Mouse (Mus musculus) brain, embryonic 14.5 days (tissue): ENCODE data around the gene Ccnd1. TPM values are rescaled to one million over a fixed set of nuclear protein-coding genes. Genes with fewer than 3 reads are reported as not detected.

Experiments
- DNase-seq: peaks from one replicate; pipeline ENCODE4 v3.0.0-alpha.2; 2011; ENCODE audit warnings: low read depth
- CTCF ChIP-seq: fragments of 200-500 bp; IDR thresholded peaks from 2 replicates; pipeline ENCODE4 v1.5.1; 2012; ENCODE audit warnings: inconsistent platforms, mild to moderate bottlenecking, moderate library complexity, borderline replicate concordance; ENCODE audit not compliant: insufficient read depth, insufficient read length; ENCODE audit errors: extremely low read depth
- POLR2A ChIP-seq: fragments of 200-500 bp; IDR thresholded peaks from 2 replicates; pipeline ENCODE4 v1.6.1; 2012; ENCODE audit warnings: mild to moderate bottlenecking, inconsistent platforms, borderline replicate concordance; ENCODE audit not compliant: poor library complexity, insufficient read depth, insufficient read length, severe bottlenecking; ENCODE audit errors: extremely low read depth
- polyA plus RNA-seq: library from polyadenylated mRNA; depleted of rRNA; stranded (reverse); fragments of >200 nt; gene quantifications from 2 replicates; pipeline ENCODE4 v1.2.3, GENCODE M21; 2012

Ccnd1 gene
- polyA plus RNA-seq, 1 experiment: 55.4 TPM

- TF ChIP-seq CTCF: no peak
- no peak for TF ChIP-seq POLR2A
- no peak for DNase-seq
Measured at GRCm38 (mm10) chr7:144965893-144966292, 26.2 kb upstream of the Ccnd1 start.

DNA sequence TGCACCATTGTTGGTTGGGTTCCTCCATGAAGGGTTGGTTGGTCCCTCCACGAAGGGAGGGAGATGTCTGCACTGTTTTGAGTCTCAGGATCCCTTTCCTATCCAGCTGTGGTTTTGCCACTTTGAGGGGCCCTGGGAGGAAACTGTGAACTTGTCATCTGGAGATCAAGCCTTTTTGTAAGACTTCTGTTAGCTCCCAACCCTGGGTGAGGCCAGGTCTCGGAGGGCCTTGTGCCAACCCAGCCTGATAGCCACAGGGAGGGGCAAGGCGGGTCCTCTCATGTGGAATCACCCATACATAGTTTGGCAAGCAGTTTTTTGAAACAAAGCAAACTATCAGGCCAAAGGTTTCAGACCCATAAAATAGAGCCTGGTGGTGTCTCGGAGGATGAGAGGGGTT, 24.6 kb upstream of the Ccnd1 start:
- no peak for DNase-seq
- no peak for TF ChIP-seq CTCF

GRCm38 (mm10) chr7:144963911-144964310, 24.2 kb upstream of the Ccnd1 start:
- TF ChIP-seq CTCF (no peak), POLR2A (no peak)
- no peak for DNase-seq

- DNase-seq: no peak
- TF ChIP-seq POLR2A (no peak), CTCF (no peak)
Measured at GRCm38 (mm10) chr7:144958509-144959395, 19.0 kb upstream of the Ccnd1 start.

GRCm38 (mm10) chr7:144943254-144943653, 3.5 kb upstream of the Ccnd1 start:
- DNase-seq: peak; percentile 88
- TF ChIP-seq CTCF: no peak
- 0 out of 2 replicates have a peak, but pooled peaks have one; percentile 12 for TF ChIP-seq POLR2A

- peak; percentile 27 for DNase-seq
- TF ChIP-seq CTCF: no peak
Measured at GRCm38 (mm10) chr7:144942744-144943135, 3.0 kb upstream of the Ccnd1 start.

DNA sequence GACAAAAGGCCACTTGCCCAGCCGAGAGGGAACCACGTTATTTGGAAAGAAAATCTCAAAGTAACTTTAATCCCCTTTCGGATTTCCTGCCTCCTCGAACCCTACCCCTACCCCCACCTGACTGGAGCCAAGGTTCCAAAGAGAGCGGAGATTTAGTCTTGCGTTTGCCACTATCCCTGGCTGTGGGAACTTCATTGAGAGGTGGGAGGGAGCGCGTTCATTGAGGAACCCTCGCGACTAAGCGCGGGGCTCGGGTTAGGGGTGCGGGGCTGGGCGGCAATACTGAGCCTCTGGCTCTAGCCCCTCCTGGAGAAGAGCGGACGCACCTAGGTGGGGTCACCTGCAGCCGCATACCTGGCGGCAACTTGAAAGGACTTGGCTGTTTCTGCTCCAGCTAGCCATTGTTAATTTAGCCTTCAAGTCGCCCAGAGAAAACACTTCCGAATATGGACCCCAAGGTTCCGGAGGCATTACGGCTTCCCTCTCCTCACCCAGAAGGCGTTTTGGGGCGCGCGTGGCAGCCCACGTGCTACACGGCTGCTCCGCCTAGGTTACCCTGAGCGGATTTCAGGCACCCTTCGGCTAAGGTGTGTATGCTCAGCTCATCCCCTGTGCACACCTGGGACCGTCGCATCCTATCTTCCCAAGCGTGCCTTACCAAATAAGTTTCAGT, 2.5 kb upstream of the Ccnd1 start:
- no peak for TF ChIP-seq POLR2A
- DNase-seq: peak; percentile 68

GRCm38 (mm10) chr7:144941242-144941831, 1.6 kb upstream of the Ccnd1 start:
- TF ChIP-seq POLR2A (peak; percentile 16; the same call in 1 of the 2 replicates), CTCF (no peak)
- peak; percentile 95 for DNase-seq

- no peak for TF ChIP-seq CTCF
- no peak for TF ChIP-seq POLR2A
- DNase-seq: peak; percentile 41
Measured at GRCm38 (mm10) chr7:144940585-144940984, 860 bp upstream of the Ccnd1 start.

DNA sequence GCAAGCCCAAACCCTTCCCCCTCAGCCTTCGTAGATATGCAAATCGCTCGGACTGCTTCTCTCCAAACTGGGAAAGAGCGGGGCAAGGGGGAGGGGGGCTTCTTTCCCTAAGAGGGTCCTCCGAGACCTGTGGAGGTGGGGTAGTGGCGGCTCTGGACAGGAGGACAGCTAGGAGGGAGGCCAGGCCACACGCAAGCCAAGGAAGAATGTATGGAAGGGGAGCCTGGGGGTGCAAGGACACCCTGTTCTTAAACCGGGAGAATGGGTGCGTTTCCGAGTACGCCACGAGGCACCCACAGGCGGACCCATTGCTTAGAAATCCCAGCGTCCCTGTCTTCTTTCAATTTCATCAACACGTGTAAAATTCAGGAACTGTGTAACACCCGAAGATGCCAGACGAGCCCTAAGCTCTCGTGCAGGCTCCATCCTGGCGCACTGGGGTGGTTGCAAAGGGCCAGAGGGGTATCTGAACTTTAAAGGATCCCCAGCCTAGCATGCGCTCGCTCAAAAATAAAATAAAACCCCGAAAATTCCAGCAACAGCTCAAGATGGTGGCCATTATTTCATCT, 362 bp upstream of the Ccnd1 start:
- DNase-seq: no peak
- TF ChIP-seq CTCF: no peak

GRCm38 (mm10) chr7:144938661-144939343, 923 bp downstream of the Ccnd1 start:
- DNase-seq: peak; percentile 23
- TF ChIP-seq POLR2A: no peak
- no peak for TF ChIP-seq CTCF
